Mouse (Mus musculus) liver, embryonic 16.5 days (tissue): Measurements from ENCODE around the gene Cmklr1. TPM values are rescaled to one million over a fixed set of nuclear protein-coding genes. Genes with fewer than 3 reads are reported as not detected.

Source experiments
- ATAC-seq: fragments of 200-750 bp; cut with Nextera tagmentation; 2 replicates; pipeline ENCODE4 v1.8.0; 2017; ENCODE audit warnings: low read depth, mild to moderate bottlenecking, moderate number of reproducible peaks, moderate library complexity
- H3K27ac ChIP-seq: fragments of 300-500 bp; sonication (generic); 2 replicates; pipeline ENCODE4 v1.5.1; 2014; ENCODE audit warnings: mild to moderate bottlenecking, low read length
- H3K27me3 ChIP-seq: fragments of 300-500 bp; sonication (generic); 2 replicates; pipeline ENCODE4 v1.6.1; 2014; ENCODE audit warnings: low read depth, low read length, mixed read lengths; ENCODE audit not compliant: control insufficient read depth, insufficient read depth
- H3K36me3 ChIP-seq: fragments of 300-500 bp; sonication (generic); 2 replicates; pipeline ENCODE4 v1.6.1; 2014; ENCODE audit warnings: mild to moderate bottlenecking; ENCODE audit not compliant: control insufficient read depth, insufficient read depth
- H3K4me1 ChIP-seq: fragments of 300-500 bp; sonication (generic); 2 replicates; pipeline ENCODE4 v1.6.1; 2014; ENCODE audit warnings: low read depth, low read length, mixed read lengths; ENCODE audit not compliant: control insufficient read depth
- H3K4me2 ChIP-seq: fragments of 300-500 bp; sonication (generic); 2 replicates; pipeline ENCODE4 v1.6.1; 2014; ENCODE audit warnings: low read depth, low read length, mixed read lengths
- H3K4me3 ChIP-seq: fragments of 300-500 bp; sonication (generic); 2 replicates; pipeline ENCODE4 v1.5.1; 2014; ENCODE audit warnings: low read depth, mild to moderate bottlenecking, low read length
- H3K9ac ChIP-seq: fragments of 300-500 bp; sonication (generic); 2 replicates; pipeline ENCODE4 v1.6.1; 2014; ENCODE audit warnings: low read depth, low read length
- H3K9me3 ChIP-seq: fragments of 300-500 bp; sonication (generic); replicated peaks from 2 replicates; pipeline ENCODE4 v1.6.1; 2016; ENCODE audit warnings: low read length; ENCODE audit not compliant: control insufficient read depth
- WGBS: fragments of 180-500 bp; shearing (Covaris S2); extraction: QIAGEN DNeasy Blood & Tissue Kit; methylation state at CpG from one replicate; pipeline ENCODE4 v1.1.7; 2014; ENCODE audit not compliant: insufficient replicate concordance; 5-methylcytosine and 5-hydroxymethylcytosine counted together
- polyA plus RNA-seq: library from polyadenylated mRNA; unstranded; fragments of >200 nt; fragmentation: Nextera tagmentation; extraction: Ambion mirVana; gene quantifications from 2 replicates; pipeline ENCODE4 v1.2.1, GENCODE M21; 2015

Gene Cmklr1
- polyA plus RNA-seq, 1 experiment from 2014 or later = 2.5 TPM

DNA sequence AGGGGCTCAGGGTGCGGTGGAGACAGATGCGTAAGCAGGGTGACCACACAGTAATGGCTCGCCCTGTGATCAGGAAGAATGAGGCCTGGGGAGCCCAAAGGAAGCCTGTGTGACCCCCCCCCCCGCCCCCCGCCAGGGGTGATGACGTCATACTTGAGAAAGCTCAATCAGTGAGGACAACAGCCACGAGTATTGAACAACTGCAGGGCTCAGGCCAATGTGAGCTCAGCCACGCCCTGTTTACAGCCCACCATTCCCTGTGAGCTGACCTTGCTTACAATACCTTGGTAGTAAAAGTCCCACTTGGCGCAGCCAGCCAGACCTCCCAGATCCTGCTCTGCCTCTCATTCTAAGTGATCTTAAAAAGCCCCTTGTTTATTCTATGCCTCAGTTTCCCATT lies 69.4 kb downstream of the Cmklr1 start:
- H3K9me3 ChIP-seq = no peaks in the 10 kb centered on the region
- H3K4me1 ChIP-seq = no peaks in the 10 kb centered on the region
- H3K4me2 ChIP-seq = no peak overlapping the region
- H3K9ac ChIP-seq = no peak overlapping the region
- no peak overlapping the region for H3K27ac ChIP-seq
- no peaks in the 10 kb centered on the region for H3K27me3 ChIP-seq
- H3K4me3 ChIP-seq = no peak overlapping the region
- ATAC-seq = no peak
- no peaks in the 10 kb centered on the region for H3K36me3 ChIP-seq
- 36% methylated on average over 9 of the region's 9 CpGs for WGBS

DNA sequence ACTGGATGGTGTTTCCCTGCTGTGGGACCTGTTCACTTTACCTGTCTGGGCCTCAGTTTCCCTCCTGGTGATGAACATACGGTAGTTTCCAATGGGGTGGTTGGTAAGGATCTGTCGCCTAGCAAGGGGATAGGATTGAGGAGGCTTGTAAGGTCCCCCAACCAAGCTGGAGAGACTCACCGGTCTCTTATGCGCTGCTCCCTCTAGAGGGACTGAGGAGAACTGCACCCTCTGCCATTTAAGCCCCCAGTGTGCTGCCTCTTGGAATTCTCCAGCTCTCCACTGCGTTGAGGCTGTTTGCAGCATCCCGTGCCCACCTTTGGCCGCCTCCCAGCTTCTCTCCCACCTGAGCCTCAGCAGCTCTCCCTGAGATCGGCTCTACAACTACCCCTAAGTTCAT lies 70.0 kb downstream of the Cmklr1 start:
- H3K4me1 ChIP-seq = no peaks in the 10 kb centered on the region
- H3K4me2 ChIP-seq = no peak overlapping the region
- no peaks in the 10 kb centered on the region for H3K36me3 ChIP-seq
- no peaks in the 10 kb centered on the region for H3K9me3 ChIP-seq
- no peak overlapping the region for H3K27ac ChIP-seq
- 37% methylated on average over 8 of the region's 8 CpGs for WGBS
- no peak overlapping the region for H3K4me3 ChIP-seq
- H3K27me3 ChIP-seq = no peaks in the 10 kb centered on the region
- H3K9ac ChIP-seq = no peak overlapping the region
- ATAC-seq = no peak

DNA sequence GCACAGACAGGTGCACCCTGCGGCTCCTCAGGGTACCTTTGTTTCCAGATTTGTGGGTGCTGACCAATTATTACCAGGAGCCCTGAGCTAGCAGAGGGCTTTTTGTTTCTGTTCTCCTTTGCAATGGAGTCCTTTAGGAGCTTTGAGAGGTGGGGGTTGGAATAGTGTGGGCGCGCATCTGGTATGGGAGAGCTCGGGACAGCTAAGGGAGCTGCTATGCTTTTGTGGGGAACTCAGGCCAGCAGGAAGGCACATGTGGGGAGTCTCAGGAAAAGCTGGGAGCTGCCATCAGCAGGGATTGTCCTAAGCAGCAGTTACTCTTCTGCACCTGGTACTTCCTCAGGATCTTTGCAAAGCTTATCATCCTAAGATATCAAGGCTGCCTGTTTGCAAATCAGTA lies 71.1 kb downstream of the Cmklr1 start:
- no peak overlapping the region for H3K4me3 ChIP-seq
- no peaks in the 10 kb centered on the region for H3K27me3 ChIP-seq
- no peak overlapping the region for H3K9ac ChIP-seq
- WGBS = 65% methylated on average over 4 of the region's 4 CpGs
- H3K36me3 ChIP-seq = no peaks in the 10 kb centered on the region
- no peak overlapping the region for H3K4me2 ChIP-seq
- no peaks in the 10 kb centered on the region for H3K9me3 ChIP-seq
- H3K27ac ChIP-seq = no peak overlapping the region
- no peaks in the 10 kb centered on the region for H3K4me1 ChIP-seq
- no peak for ATAC-seq

DNA sequence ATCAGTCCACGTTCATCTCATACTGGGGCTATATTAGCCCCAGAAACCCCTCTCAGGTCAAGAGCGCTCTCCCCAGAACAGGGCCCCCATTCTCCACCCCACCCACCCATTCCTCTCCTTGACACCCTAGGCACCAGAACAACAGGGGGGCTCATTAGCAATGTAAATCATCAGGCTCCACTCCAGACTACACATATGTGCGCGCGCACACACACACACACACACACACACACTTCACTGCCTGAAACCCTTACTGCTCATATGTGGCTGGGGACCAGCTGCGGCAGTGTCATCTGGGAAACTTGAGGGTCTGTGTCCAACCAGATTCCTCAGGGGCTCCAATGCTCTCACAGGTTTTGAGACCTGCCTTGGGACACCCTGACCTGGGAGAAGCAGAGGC lies 71.8 kb downstream of the Cmklr1 start:
- ATAC-seq = no peak
- H3K36me3 ChIP-seq = no peaks in the 10 kb centered on the region
- H3K4me2 ChIP-seq = no peak overlapping the region
- no peaks in the 10 kb centered on the region for H3K27me3 ChIP-seq
- WGBS = 68% methylated on average over 6 of the region's 6 CpGs
- no peak overlapping the region for H3K4me3 ChIP-seq
- no peak overlapping the region for H3K9ac ChIP-seq
- no peak overlapping the region for H3K27ac ChIP-seq
- no peaks in the 10 kb centered on the region for H3K9me3 ChIP-seq
- no peaks in the 10 kb centered on the region for H3K4me1 ChIP-seq

DNA sequence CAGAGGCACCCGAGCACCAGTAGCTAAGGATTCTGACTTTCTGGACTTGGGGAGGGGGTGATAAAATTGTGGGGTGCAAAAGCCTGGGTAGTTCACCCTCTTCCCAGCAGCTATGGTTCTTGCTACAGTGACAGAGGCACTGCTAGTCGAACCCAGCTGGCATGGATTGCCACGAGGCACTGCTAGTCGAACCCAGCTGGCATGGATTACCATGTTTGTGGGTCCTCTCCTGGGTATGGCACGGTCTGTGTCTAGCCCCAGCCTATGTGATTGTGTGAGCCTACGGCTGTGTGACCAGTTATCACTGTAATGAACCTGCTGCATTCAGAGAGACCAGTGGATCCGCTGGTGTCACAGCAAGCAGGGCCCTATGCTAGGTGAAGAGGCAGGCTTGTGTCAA lies 72.7 kb downstream of the Cmklr1 start:
- no peaks in the 10 kb centered on the region for H3K27me3 ChIP-seq
- 60% methylated on average over 7 of the region's 7 CpGs for WGBS
- no peak for ATAC-seq

DNA sequence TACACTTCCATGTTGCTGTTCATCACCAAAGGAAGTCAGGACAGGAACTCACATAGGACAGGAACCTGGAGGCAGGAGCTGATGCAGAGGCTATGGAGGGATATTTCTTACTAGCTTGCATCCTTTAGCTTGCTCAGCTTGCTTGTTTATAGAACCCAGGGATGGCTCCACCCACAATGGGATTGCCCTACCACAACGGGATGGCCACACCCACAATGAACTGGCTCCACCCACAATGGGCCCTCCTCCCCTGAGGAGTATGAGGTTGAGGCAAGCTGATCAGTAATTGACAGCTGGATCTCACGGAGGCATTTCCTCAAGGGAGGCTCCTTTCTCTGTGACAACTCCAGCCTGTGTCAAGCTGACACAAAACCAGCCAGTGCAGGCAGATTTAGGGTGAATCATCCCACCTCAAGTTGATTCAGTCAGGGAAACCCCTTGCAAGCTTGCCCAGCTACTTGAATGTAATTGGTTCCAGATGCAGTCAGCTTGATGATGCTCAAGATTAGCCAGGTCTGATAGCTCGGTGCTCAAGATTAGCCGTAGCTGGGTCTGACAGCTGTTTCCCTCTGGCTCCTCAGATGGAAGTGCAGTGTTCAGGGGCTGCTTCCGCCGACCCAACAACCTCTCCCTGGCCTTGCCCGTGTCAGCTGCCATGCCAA lies 80.0 kb downstream of the Cmklr1 start:
- ATAC-seq = no peak
- no peaks in the 10 kb centered on the region for H3K36me3 ChIP-seq
- no peak overlapping the region for H3K9ac ChIP-seq
- no peaks in the 10 kb centered on the region for H3K27me3 ChIP-seq
- WGBS = 36% methylated on average over 7 of the region's 7 CpGs
- H3K27ac ChIP-seq = no peak overlapping the region
- no peak overlapping the region for H3K4me2 ChIP-seq
- H3K9me3 ChIP-seq = no peaks in the 10 kb centered on the region
- no peaks in the 10 kb centered on the region for H3K4me1 ChIP-seq
- H3K4me3 ChIP-seq = no peak overlapping the region

More for the DNA sequence above, 72.7 kb downstream of the Cmklr1 start:
- Histone ChIP-seq H3K4me3 (no peak overlapping the region), H3K36me3 (no peaks in the 10 kb centered on the region), H3K4me1 (no peaks in the 10 kb centered on the region), H3K9me3 (no peaks in the 10 kb centered on the region), H3K9ac (no peak overlapping the region), H3K27ac (no peak overlapping the region), H3K4me2 (no peak overlapping the region)

DNA sequence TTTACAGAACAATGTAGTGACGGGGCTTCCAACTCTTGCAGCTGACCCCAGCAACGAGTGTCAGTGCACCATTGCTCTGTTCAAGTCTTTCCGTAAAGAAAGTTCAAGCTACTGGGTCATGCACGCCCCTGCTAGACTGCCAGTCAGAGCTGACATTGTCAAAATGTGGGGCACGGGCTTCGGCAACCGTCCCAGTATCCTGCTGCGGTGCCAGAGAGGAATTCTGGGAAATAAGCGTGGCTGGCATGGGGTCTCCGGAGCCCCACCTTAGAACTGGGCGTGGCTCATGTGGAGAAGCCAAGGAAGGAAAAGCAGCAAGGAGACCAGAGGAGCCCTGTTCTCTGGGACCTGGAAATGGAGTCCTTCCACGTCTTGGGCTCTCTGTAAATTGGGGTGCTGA lies 84.4 kb downstream of the Cmklr1 start:
- Histone ChIP-seq H3K36me3 (no peaks in the 10 kb centered on the region), H3K9me3 (no peaks in the 10 kb centered on the region), H3K9ac (no peak overlapping the region), H3K4me1 (no peaks in the 10 kb centered on the region), H3K4me3 (no peak overlapping the region), H3K27me3 (no peaks in the 10 kb centered on the region), H3K4me2 (no peak overlapping the region), H3K27ac (no peak overlapping the region)
- WGBS = 54% methylated on average over 12 of the region's 12 CpGs
- no peak for ATAC-seq

DNA sequence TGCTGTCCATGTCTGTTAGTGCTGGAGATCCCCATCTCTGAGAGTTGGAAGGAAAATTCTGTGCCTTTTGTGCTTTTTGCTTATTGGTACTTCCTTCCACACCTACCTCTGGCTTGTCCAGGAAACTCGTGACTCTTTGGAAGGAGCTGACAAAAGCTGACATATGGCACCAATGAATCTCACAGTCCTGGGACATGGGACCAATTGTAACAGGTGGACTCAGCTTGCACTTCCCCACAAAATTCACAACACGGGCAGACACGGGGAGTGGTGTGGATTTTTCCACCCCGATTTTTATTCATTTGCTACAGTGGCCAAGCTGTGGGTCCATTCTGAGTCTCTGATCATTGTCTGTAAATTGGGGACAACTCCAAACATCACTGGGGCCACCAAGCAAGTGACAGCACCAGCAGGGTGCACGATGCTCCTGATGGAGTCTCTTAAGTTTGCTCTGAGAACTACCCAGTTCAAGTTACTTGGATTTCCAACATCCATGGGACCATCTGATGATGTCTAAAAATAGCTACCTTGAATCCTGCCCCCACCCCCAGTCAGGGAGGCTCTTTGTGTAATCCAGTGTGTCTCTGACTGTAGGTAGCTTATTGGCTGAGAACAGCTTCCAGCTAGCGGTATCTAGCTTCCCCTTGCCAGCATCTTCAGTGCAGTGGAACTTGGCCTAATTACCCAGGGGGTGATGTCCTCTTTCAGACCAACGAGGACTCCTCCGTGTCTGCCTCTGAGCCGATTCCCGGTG lies 84.9 kb downstream of the Cmklr1 start:
- H3K27me3 ChIP-seq = no peaks in the 10 kb centered on the region
- no peak overlapping the region for H3K4me3 ChIP-seq
- 54% methylated on average over 10 of the region's 10 CpGs for WGBS
- no peaks in the 10 kb centered on the region for H3K4me1 ChIP-seq
- no peaks in the 10 kb centered on the region for H3K36me3 ChIP-seq
- no peak overlapping the region for H3K27ac ChIP-seq
- no peak for ATAC-seq
- no peak overlapping the region for H3K9ac ChIP-seq
- H3K9me3 ChIP-seq = no peaks in the 10 kb centered on the region
- H3K4me2 ChIP-seq = no peak overlapping the region

DNA sequence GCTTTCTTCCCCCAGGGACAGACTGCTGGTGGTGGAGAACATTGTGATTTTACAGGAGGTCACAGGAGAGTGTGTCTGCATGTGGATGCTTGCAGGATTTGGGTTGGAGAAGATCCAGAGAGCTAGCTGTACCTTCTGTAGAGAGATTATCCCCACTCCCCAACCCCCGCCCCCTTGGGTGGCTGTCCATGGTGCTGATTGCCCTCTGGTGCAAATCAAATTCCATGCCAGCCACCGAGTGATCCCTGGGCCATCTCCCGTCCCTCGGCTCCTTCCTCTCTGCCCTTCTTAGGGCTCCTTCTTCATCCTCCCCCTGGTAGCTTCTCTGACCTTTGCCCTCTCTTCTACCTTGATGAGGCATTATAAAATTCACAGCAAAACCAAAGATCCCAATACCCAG lies 85.8 kb downstream of the Cmklr1 start:
- no peak overlapping the region for H3K4me3 ChIP-seq
- no peaks in the 10 kb centered on the region for H3K36me3 ChIP-seq
- H3K4me2 ChIP-seq = no peak overlapping the region
- no peaks in the 10 kb centered on the region for H3K4me1 ChIP-seq
- no peak overlapping the region for H3K9ac ChIP-seq
- ATAC-seq = no peak
- no peak overlapping the region for H3K27ac ChIP-seq
- WGBS = 22% methylated on average over 4 of the region's 4 CpGs
- no peaks in the 10 kb centered on the region for H3K9me3 ChIP-seq
- H3K27me3 ChIP-seq = no peaks in the 10 kb centered on the region
